Mouse (Mus musculus) bone marrow macrophage, adult 2 months (primary cell): ENCODE results near the gene P2ry14. TPM values are rescaled to one million over a fixed set of nuclear protein-coding genes. Genes with fewer than 3 reads are reported as not detected.
"Not testable (repeated sequence)": the region's sequence is repeated elsewhere in the genome, so short reads cannot be mapped to it uniquely, and the experiment has no call there.

ENCODE experiments used
- H3K27ac ChIP-seq: 2 replicates; pipeline ENCODE4 v1.5.1; 2012; ENCODE audit warnings: low read depth, low read length; ENCODE audit not compliant: insufficient read depth
- H3K4me1 ChIP-seq: 2 replicates; pipeline ENCODE4 v1.6.1; 2012; ENCODE audit warnings: low read length; ENCODE audit not compliant: control insufficient read depth, insufficient read depth
- H3K4me3 ChIP-seq: 2 replicates; pipeline ENCODE4 v1.5.1; 2012; ENCODE audit warnings: mild to moderate bottlenecking, low read length, moderate library complexity; ENCODE audit not compliant: insufficient read depth
- CTCF ChIP-seq: IDR thresholded peaks from 2 replicates; pipeline ENCODE4 v1.5.1; 2012; ENCODE audit warnings: low read depth, mild to moderate bottlenecking, low read length, moderate library complexity
- POLR2A ChIP-seq: IDR thresholded peaks from 2 replicates; pipeline ENCODE4 v1.6.1; 2012; ENCODE audit warnings: mild to moderate bottlenecking, low read depth, low read length, borderline replicate concordance
- polyA plus RNA-seq: library from polyadenylated mRNA; stranded (reverse); fragments of >200 nt; gene quantifications from 2 replicates; pipeline ENCODE4 v1.2.4, GENCODE M21; 2012; ENCODE audit not compliant: missing spikeins, insufficient read depth, insufficient read length

Gene P2ry14
- polyA plus RNA-seq, 1 experiment, result 75.6 TPM

DNA sequence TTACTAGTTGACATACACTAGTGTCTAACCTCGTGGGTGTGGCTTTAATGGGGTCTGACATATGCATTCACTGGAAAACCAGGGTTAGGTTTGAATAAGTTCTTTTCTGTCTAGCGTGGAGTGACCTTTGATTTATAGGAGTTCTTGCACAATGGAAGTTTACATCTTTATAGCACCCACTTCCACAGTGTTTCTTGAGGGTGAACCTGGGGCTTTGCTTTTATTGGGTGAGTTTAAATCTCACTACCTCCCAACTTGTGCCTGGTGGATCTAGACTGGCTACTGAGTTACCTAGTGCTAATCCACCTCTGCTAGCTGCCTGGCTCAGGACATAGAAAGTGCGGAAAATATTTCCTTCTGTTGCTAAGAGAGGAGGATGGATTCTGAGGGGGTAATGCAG, 41.5 kb downstream of the P2ry14 start:
- H3K4me1 ChIP-seq, result peaks cover 8% of the 10 kb centered on the region; the same call in 1 of the 2 replicates
- TF ChIP-seq CTCF (no peak), POLR2A (no peak)
- no peak overlapping the region for H3K27ac ChIP-seq
- H3K4me3 ChIP-seq, result no peak overlapping the region

DNA sequence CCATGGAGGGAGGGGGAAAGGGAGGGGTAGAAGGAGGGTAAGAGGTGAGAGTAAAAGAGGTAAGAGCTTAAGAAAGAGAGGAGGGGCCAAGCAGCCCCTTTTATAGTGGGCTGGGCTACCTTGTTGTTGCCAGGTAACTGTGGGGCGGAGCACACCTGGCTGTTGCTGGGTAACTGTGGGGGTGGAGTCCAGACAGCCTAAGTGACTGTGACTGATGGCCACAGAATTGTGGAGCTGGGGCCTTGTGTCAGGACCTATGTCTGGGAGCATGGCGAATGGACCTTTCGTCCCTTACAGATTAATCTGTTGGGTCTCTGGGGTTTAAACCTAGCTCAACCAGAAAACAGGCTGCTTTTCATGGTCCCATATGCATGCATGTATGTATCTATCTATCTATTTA, 43.6 kb downstream of the P2ry14 start:
- H3K27ac ChIP-seq, H3K4me3 ChIP-seq, H3K4me1 ChIP-seq: not testable (repeated sequence)

DNA sequence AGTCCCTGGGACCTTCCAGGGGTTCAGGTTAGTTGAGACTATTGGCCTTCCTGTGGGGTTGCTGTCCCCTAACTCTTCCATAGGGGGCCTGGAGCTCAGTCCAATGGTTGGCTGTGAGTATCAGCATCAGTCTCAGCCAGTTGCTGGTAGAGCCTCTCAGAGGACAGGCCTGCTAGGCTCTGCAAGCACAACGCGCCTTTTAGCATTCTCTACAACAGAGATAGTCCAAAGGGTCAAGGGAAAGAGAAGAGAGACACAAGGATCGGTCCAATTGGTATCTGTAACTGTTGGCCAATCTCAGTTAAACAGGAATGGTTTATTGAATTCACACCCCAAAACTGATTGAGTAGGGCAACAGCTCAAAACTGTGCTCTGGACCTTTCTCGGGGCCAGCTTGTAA, 46.0 kb downstream of the P2ry14 start:
- Histone ChIP-seq H3K27ac (no peak overlapping the region), H3K4me3 (no peak overlapping the region), H3K4me1 (no peaks in the 10 kb centered on the region)
- no peak for TF ChIP-seq CTCF
- no peak for TF ChIP-seq POLR2A

DNA sequence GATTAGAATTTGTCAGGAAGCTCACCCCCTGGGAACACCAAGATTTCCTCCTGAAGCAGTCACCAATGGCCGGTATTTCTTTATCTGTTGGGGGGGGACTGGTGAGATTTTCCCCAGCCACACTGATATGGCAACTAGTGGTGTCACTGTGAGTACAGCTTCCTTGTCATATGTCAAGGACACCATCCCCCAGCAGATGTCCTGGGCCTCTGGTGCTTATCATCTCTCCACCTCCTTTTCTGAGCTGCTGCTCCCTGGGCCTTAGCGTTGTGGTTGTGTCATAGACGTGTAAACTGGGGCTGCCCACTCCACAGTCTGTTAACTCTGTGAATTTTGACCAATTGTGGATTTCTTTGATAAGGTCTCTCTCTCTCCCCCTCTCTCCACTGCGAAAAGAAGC, 49.0 kb downstream of the P2ry14 start:
- no peaks in the 10 kb centered on the region for H3K4me1 ChIP-seq
- no peak overlapping the region for H3K27ac ChIP-seq
- H3K4me3 ChIP-seq, result no peak overlapping the region
- TF ChIP-seq POLR2A (no peak), CTCF (no peak)

DNA sequence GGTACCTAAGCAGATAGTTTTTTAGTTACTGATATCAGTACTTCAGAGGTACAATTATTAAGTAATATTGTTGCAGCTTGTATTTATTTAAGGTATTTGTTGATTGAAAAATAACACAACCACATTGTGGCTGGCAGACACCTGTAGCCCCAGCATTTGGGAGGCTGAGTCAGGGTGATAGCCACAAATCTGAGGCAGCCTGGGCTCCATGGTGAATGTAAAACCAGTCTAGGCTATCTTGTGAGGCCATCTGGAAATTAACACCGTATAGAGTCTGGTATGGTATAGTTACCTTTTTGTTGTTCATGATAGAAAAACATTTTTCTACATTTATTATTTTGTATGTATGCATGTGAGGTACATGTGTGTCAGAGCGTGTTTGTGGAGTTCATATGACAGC, 51.3 kb downstream of the P2ry14 start:
- TF ChIP-seq CTCF, result no peak
- no peak for TF ChIP-seq POLR2A
- Histone ChIP-seq H3K4me3 (no peak overlapping the region), H3K27ac (no peak overlapping the region), H3K4me1 (peaks cover 6% of the 10 kb centered on the region)

DNA sequence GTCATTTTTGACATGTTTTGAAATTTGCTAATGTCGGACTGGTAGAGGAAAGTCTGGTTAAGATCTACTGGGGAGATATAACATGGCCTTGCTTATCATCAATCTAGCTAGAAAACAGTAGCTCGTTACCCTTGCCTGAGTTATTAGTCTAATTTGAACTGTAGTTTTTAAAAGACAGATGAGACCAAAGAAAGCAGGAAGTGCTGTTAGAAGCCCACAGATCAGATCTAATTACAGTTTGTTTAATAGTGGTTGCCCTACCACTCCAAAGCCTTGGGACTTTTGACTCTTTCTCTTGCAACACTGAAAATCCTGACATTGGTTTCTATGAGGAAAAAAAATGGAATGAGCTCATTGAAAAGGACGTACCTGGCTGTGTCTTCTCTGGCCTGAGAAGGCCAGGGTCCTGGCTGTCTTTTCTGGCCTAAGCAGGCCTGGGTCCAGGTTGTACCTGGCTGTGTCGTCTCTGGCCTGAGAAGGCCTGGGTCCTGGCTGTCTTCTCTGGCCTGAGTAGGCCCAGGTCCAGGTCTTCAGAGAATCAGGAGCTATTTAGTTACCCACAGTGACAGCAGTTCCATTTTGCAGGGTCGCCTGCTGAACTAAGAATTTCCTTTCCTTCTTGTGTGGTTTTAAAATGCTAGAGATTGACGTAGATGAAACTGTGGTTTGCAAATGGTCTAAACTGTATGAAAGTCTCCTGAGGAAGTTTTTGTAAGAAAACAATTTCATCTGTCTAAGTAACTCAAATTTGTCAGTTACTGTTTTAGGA, 52.0 kb downstream of the P2ry14 start, which contains the start of gene Gpr171:
Gene Gpr171 (minus strand): TSS at position 604 of the 769 bp plus-strand sequence.
- H3K4me1 ChIP-seq, result peaks cover 6% of the 10 kb centered on the region
- H3K27ac ChIP-seq, result no peak within 1 kb of the TSS

DNA sequence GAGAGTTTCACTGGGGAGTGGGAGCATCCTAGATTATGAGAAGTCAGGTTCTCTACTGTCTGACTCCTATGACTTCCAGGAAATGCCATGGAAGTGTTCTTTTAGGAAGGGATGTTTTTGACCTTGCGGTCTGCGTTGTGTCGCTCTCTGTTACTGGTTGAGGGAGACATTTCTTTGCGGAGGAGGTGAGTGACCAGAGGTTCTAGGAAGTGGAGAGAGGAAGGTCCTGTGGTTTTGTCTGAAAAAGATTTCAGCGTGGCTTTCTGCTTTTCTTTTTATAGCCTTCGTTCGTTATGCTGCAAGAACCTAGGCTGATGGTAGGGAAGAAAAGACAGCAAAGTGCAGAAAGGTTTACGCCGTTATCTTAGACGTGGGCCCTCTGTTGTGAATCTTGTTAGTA, 54.9 kb downstream of the P2ry14 start:
- Histone ChIP-seq H3K27ac (no peak overlapping the region), H3K4me3 (no peak overlapping the region), H3K4me1 (peaks cover 6% of the 10 kb centered on the region)
- no peak for TF ChIP-seq POLR2A
- TF ChIP-seq CTCF, result no peak

More for the DNA sequence above, 52.0 kb downstream of the P2ry14 start, which contains the start of gene Gpr171:
- no peak for TF ChIP-seq POLR2A
- TF ChIP-seq CTCF, result no peak
- no peak within 1 kb of the TSS for H3K4me3 ChIP-seq

DNA sequence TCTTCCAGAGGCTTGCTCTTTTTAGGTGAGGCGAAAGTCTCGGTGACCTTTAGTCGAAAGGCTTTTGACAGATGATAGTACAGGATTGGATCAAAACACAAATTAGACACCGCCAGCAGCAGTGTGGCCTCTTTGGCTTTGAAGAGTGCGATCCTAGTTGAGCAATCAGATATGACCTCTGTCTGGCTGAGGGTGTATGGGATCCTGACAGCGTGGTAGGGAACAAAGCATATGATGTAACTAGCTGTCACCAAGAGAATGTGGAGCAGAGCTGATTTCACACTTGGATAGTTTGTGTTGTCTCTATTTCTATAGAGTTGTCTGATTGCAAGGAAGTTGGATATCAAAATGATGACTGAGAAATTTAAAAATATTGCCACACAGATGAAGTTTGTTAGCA, 56.0 kb downstream of the P2ry14 start:
- H3K4me3 ChIP-seq, result no peak overlapping the region
- H3K4me1 ChIP-seq, result peaks cover 6% of the 10 kb centered on the region
- TF ChIP-seq POLR2A, result no peak
- no peak for TF ChIP-seq CTCF
- H3K27ac ChIP-seq, result no peak overlapping the region

DNA sequence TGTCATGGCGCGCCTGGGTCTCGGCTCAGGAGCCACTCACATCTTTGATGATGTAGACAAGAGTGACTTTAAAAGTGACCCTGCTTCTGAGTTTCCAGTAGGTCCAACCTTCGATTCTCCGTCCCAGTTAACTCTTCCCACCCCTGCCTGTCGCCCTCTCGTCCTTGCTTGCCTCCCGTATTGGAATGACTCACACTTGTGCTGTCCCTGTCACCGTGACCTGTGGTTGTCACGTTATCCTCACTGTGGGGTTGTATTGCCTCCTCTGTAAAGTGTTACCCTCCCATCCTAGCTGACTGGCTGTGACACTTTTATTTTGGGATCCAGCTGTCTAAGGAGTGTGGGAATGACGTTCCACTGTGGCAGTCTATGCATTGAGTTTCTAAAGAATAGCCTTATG, 60.7 kb downstream of the P2ry14 start:
- no peak overlapping the region for H3K4me3 ChIP-seq
- peaks cover 3% of the 10 kb centered on the region for H3K4me1 ChIP-seq
- TF ChIP-seq POLR2A (no peak), CTCF (no peak)
- no peak overlapping the region for H3K27ac ChIP-seq

DNA sequence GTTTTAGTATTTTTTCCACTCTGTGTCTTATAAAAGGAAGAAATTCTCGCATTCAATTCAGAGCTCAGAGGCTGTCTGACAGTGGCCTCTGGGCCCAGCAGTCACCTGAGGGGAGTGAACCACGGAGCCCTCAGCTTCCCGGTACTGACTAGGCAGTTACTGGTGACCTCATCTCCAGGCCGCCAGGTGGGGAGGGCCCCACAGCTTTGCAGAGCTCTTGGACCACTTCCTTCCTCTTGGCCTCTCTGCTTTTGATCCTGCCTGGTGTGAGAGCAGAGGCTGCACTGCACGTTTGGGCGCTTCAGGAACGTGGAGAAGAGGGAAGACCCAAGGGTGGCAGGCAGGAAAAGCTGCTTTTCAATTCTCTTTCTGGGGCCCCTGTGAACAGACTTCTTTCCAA, 72.5 kb downstream of the P2ry14 start:
- Histone ChIP-seq H3K4me1 (peaks cover 11% of the 10 kb centered on the region), H3K4me3 (no peak overlapping the region), H3K27ac (no peak overlapping the region)
- TF ChIP-seq CTCF, result no peak
- no peak for TF ChIP-seq POLR2A
